Mouse (Mus musculus): Measurements from ENCODE around the gene 1700067K01Rik. TPM values are rescaled to one million over a fixed set of nuclear protein-coding genes. Genes with fewer than 3 reads are reported as not detected.
"Not testable (repeated sequence)": the region's sequence is repeated elsewhere in the genome, so short reads cannot be mapped to it uniquely, and the experiment has no call there.

Gene 1700067K01Rik
- polyA plus RNA-seq, 1 experiment from 2014 or later: 0.93 TPM

DNA sequence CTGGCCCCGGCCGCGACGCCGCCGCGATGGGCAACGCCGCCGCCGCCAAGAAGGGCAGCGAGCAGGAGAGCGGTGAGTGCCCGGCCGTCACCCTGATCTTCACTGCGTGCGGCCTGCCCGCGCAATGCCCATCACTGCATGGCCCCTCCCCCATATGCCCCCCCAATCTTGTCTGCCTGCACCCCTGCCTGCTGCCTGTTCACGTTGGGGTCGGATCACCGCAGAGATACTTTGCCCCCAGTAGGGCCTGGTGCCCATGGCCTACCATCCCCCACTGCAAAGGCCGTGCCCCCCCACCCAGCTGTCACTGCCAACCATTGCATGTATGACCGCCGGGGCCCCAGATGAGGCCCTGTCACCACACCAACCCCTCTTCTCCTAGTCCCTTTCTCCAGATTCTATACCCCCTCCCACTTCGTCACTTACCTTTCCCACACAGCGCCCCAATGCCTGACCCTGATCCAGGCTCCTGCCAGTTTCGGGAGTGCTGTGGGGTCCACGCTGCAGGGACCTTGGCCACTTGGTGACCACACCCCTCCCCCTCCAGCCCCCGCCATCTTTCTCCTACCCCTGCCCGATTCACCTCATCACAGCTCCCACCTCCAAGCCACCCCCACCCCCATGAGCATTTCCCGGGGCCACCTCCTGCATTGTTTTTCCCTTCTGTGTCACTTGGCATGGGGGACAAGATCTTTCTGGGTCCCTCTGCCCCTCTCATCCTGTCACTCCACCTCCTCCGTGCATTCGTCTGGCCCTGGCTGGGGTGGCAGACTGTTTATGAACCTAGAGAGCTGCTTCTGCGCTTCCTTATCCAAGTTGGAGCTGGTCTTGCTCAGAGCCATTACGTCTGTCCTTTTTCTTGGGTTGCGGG, 27.9 kb upstream of the 1700067K01Rik start:
- H3K9me3 ChIP-seq: no peaks in the 10 kb centered on the region
- H3K4me1 ChIP-seq: peaks cover 42% of the 10 kb centered on the region
- H3K4me3 ChIP-seq: peak overlapping the region; percentile 81
- 4% methylated on average over 37 of the region's 37 CpGs for WGBS
- peaks cover 9% of the 10 kb centered on the region for H3K36me3 ChIP-seq
- no peaks in the 10 kb centered on the region for H3K27me3 ChIP-seq
- H3K27ac ChIP-seq: peak overlapping the region; percentile 58; the same call in 1 of the 2 replicates
- peak overlapping the region; percentile 91 for H3K4me2 ChIP-seq
- H3K9ac ChIP-seq: peak overlapping the region; percentile 74
- peak; percentile 17 for ATAC-seq (ENCODE audit: borderline replicate concordance, extremely low read depth, low FRiP score, low TSS enrichment)

GRCm38 (mm10) chr8:83974521-83974920, 26.8 kb upstream of the 1700067K01Rik start:
- Histone ChIP-seq H3K4me1 (peaks cover 42% of the 10 kb centered on the region), H3K4me2 (peak overlapping the region; percentile 91), H3K9me3 (no peaks in the 10 kb centered on the region), H3K9ac (no peak overlapping the region), H3K4me3 (peak overlapping the region; percentile 81), H3K27me3 (no peaks in the 10 kb centered on the region), H3K27ac (peak overlapping the region; percentile 62), H3K36me3 (peaks cover 5% of the 10 kb centered on the region)
- ATAC-seq (ENCODE audit: borderline replicate concordance, extremely low read depth, low FRiP score, low TSS enrichment): no peak
- WGBS: 51% methylated on average over 4 of the region's 4 CpGs

GRCm38 (mm10) chr8:83976101-83976630, 25.1 kb upstream of the 1700067K01Rik start:
- H3K4me1 ChIP-seq: peaks cover 42% of the 10 kb centered on the region
- no peak overlapping the region for H3K27ac ChIP-seq
- 76% methylated on average over 4 of the region's 4 CpGs for WGBS
- no peak overlapping the region for H3K4me2 ChIP-seq
- H3K4me3 ChIP-seq: no peak overlapping the region
- no peak for ATAC-seq (ENCODE audit: borderline replicate concordance, extremely low read depth, low FRiP score, low TSS enrichment)
- H3K9me3 ChIP-seq: no peaks in the 10 kb centered on the region
- no peak overlapping the region for H3K9ac ChIP-seq
- H3K27me3 ChIP-seq: no peaks in the 10 kb centered on the region
- peaks cover 6% of the 10 kb centered on the region for H3K36me3 ChIP-seq

DNA sequence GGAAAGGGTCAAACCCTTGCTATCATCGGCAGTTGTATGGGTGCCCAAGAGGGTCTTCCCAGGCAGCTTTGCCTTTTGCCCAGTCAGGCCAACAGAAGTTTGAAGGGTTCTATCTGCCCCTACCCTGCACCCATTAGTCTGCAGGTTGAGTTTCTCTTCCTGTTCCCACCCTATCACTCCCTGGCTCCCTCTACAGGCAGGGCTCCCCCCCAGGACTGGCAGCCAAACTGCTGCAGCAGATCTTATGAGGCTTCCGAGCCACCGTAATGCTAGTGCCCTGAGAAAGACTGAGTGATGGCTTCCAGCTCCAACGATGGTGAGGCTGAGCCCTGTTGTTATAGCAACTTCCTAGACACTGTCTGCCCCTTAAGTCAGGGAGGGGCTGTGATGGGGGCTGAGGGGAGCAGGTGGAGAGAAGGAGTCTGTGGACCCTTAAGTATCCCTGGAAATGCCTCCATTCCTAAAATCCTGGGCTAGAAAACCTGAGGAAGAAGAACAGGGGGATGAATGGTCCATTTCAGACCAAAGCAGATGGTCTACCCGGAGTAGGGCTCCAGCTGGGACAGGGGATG, 24.4 kb upstream of the 1700067K01Rik start:
- Histone ChIP-seq H3K4me2 (no peak overlapping the region; the same call in 1 of the 2 replicates), H3K27ac (no peak overlapping the region), H3K4me1 (peaks cover 40% of the 10 kb centered on the region), H3K4me3 (no peak overlapping the region), H3K36me3 (peaks cover 12% of the 10 kb centered on the region), H3K27me3 (no peaks in the 10 kb centered on the region), H3K9ac (no peak overlapping the region), H3K9me3 (no peaks in the 10 kb centered on the region)
- ATAC-seq (ENCODE audit: borderline replicate concordance, extremely low read depth, low FRiP score, low TSS enrichment): no peak
- 82% methylated on average over 5 of the region's 5 CpGs for WGBS

DNA sequence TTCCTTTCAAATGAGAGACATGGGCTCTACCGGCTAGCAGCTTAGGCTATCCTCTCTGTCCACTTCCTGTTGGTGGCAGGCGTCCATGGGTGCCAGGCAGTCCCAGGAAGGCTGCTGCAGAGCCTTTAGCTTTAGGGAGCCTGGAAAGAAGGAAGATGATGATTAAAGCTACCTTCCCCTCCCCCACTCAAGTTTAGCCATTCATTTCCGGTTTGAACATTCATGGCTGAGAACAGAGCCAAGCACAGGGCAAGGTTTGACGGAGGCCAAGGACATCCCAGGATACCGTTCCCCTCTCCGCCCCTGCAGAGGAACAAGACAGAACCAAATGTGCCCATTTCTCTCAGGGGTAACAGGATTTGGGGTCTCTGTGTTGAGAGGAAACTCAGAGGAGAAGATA, 23.7 kb upstream of the 1700067K01Rik start:
- H3K4me3 ChIP-seq: no peak overlapping the region
- H3K36me3 ChIP-seq: peaks cover 18% of the 10 kb centered on the region
- H3K4me2 ChIP-seq: peak overlapping the region; percentile 21; the same call in 1 of the 2 replicates
- 39% methylated on average over 6 of the region's 6 CpGs for WGBS
- H3K27me3 ChIP-seq: no peaks in the 10 kb centered on the region
- H3K4me1 ChIP-seq: peaks cover 37% of the 10 kb centered on the region
- H3K9me3 ChIP-seq: no peaks in the 10 kb centered on the region
- peak overlapping the region; percentile 33; the same call in 1 of the 2 replicates for H3K27ac ChIP-seq
- no peak overlapping the region for H3K9ac ChIP-seq
- no peak for ATAC-seq (ENCODE audit: borderline replicate concordance, extremely low read depth, low FRiP score, low TSS enrichment)

GRCm38 (mm10) chr8:83978200-83978599, 23.1 kb upstream of the 1700067K01Rik start:
- peaks cover 24% of the 10 kb centered on the region for H3K36me3 ChIP-seq
- ATAC-seq (ENCODE audit: borderline replicate concordance, extremely low read depth, low FRiP score, low TSS enrichment): no peak

DNA sequence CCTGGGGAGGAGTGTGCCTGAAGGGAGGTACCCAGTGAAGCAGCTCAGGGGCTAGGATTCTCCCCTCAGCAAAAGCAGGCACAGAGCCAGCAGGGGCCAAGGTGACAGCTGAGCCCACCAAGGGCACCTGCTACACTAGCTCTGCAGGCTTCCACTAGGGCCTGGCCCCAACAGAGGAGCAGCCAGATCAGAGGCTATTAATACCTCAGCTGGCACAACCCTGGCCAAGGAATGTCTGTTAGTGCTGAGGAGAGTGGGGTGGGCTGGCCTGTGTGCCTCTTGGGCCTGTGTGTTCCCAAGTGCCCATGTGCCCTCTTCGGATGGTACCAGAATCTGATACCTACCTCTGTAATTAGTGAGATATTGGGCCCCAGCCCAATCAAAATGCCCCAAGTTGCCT, 21.1 kb upstream of the 1700067K01Rik start:
- Histone ChIP-seq H3K4me3 (no peak overlapping the region), H3K4me1 (peaks cover 21% of the 10 kb centered on the region), H3K9ac (no peak overlapping the region), H3K27me3 (no peaks in the 10 kb centered on the region), H3K36me3 (peaks cover 39% of the 10 kb centered on the region), H3K9me3 (no peaks in the 10 kb centered on the region), H3K4me2 (no peak overlapping the region), H3K27ac (no peak overlapping the region)
- 82% methylated on average over 1 of the region's 1 CpGs for WGBS
- 0 out of 2 replicates have a peak, but pooled peaks have one; percentile 13 for ATAC-seq (ENCODE audit: borderline replicate concordance, extremely low read depth, low FRiP score, low TSS enrichment)

More at GRCm38 (mm10) chr8:83978200-83978599, 23.1 kb upstream of the 1700067K01Rik start:
- Histone ChIP-seq H3K27ac (peak overlapping the region; percentile 33; the same call in 1 of the 2 replicates), H3K9ac (no peak overlapping the region), H3K4me2 (no peak overlapping the region), H3K4me3 (no peak overlapping the region), H3K9me3 (no peaks in the 10 kb centered on the region), H3K27me3 (no peaks in the 10 kb centered on the region), H3K4me1 (peaks cover 37% of the 10 kb centered on the region)
- 63% methylated on average over 9 of the region's 9 CpGs for WGBS

GRCm38 (mm10) chr8:83980845-83981244, 20.5 kb upstream of the 1700067K01Rik start:
- peaks cover 21% of the 10 kb centered on the region for H3K4me1 ChIP-seq
- no peak overlapping the region for H3K27ac ChIP-seq
- H3K36me3 ChIP-seq: peaks cover 43% of the 10 kb centered on the region
- H3K9ac ChIP-seq: no peak overlapping the region
- no peak overlapping the region for H3K4me3 ChIP-seq
- H3K4me2 ChIP-seq: no peak overlapping the region
- WGBS: 76% methylated on average over 8 of the region's 8 CpGs
- no peaks in the 10 kb centered on the region for H3K9me3 ChIP-seq
- no peaks in the 10 kb centered on the region for H3K27me3 ChIP-seq
- no peak for ATAC-seq (ENCODE audit: borderline replicate concordance, extremely low read depth, low FRiP score, low TSS enrichment)

GRCm38 (mm10) chr8:83981533-83981932, 19.8 kb upstream of the 1700067K01Rik start:
- no peak overlapping the region for H3K4me2 ChIP-seq
- H3K27me3 ChIP-seq: no peaks in the 10 kb centered on the region
- peaks cover 18% of the 10 kb centered on the region for H3K4me1 ChIP-seq
- H3K9ac ChIP-seq: no peak overlapping the region
- H3K27ac ChIP-seq: no peak overlapping the region
- H3K36me3 ChIP-seq: peaks cover 50% of the 10 kb centered on the region
- no peaks in the 10 kb centered on the region for H3K9me3 ChIP-seq
- 89% methylated on average over 7 of the region's 7 CpGs for WGBS
- no peak overlapping the region for H3K4me3 ChIP-seq
- ATAC-seq (ENCODE audit: borderline replicate concordance, extremely low read depth, low FRiP score, low TSS enrichment): no peak

GRCm38 (mm10) chr8:83982449-83982848, 18.9 kb upstream of the 1700067K01Rik start:
- WGBS: 77% methylated on average over 4 of the region's 4 CpGs
- Histone ChIP-seq H3K4me1 (peaks cover 9% of the 10 kb centered on the region), H3K27me3 (no peaks in the 10 kb centered on the region), H3K9me3 (no peaks in the 10 kb centered on the region), H3K36me3 (peaks cover 59% of the 10 kb centered on the region), H3K27ac (no peak overlapping the region), H3K4me3 (no peak overlapping the region), H3K9ac (no peak overlapping the region), H3K4me2 (no peak overlapping the region)
- no peak for ATAC-seq (ENCODE audit: borderline replicate concordance, extremely low read depth, low FRiP score, low TSS enrichment)

DNA sequence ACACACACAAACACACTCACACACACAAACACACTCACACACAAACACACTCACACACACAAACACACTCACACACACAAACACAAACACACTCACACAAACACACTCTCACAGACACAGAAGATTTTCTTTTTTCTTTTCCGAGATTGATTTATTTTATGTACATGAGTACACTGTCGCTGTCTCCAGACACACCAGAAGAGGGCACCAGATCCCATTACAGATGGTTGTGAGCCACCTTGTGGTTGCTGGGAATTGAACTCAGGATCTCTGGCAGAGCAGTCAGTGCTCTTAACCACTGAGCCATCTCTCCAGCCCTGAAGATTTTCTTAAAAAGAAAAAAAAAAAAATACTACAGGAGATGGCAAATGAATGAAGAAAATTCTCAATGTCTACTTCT, 18.1 kb upstream of the 1700067K01Rik start:
- ATAC-seq (ENCODE audit: borderline replicate concordance, extremely low read depth, low FRiP score, low TSS enrichment); H3K4me2 ChIP-seq; H3K27ac ChIP-seq; H3K4me1 ChIP-seq; H3K9ac ChIP-seq; H3K27me3 ChIP-seq; H3K9me3 ChIP-seq; H3K4me3 ChIP-seq: not testable (repeated sequence)
- peaks cover 67% of the 10 kb centered on the region for H3K36me3 ChIP-seq
- WGBS: 94% methylated on average over 2 of the region's 2 CpGs

- H3K4me2 ChIP-seq: no peak overlapping the region
- H3K36me3 ChIP-seq: peaks cover 86% of the 10 kb centered on the region
- H3K4me1 ChIP-seq: no peaks in the 10 kb centered on the region
- H3K9me3 ChIP-seq: no peaks in the 10 kb centered on the region
- WGBS: 83% methylated on average over 7 of the region's 7 CpGs
- H3K27me3 ChIP-seq: no peaks in the 10 kb centered on the region
- no peak for ATAC-seq (ENCODE audit: borderline replicate concordance, extremely low read depth, low FRiP score, low TSS enrichment)
- H3K4me3 ChIP-seq: no peak overlapping the region
- no peak overlapping the region for H3K9ac ChIP-seq
- H3K27ac ChIP-seq: no peak overlapping the region
Measured at GRCm38 (mm10) chr8:83989243-83989642, 12.1 kb upstream of the 1700067K01Rik start.
